Mouse (Mus musculus): ENCODE measurements around the gene Eml2.
"Not testable (repeated sequence)": the region's sequence is repeated elsewhere in the genome, so short reads cannot be mapped to it uniquely, and the experiment has no call there.

Gene Eml2

DNA sequence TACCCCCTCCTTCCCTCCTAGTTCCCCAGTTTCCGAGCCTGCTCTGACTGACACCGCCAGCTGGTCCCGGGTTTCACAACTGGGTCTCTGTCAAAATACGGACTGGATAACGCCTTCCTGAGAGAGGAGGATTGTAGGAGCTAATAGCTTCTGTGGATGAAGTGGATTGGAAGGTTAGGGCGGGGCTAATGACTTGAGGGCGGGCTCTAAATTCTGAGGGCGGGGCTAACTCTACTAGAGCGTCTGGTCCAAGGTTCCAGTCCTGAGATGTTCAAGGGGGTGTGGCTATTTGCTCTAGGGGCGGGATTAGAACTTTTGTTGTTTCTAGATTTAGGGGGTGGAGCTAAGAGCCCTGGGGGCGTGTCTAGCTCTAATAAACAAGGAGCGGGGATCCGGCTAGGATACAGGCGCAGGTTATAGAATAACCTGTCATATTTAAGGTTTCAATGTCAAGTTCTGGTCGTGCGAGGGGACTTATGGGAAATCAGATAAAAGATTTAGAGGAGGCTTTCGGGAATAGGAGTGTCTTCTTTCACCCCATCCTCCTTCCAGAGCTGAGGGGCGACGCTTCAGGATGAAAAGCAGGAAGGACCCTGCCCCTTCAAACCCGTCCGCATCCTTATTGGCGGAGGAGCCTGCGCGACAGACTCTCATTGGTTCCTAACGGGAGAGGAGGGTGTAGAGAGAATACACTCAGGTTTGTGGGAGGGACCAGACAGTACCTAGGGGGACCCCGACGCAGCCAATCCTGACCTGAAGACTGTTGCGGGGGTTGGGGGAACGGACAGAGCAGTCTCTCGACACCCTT, at the start of gene Eml2:
Gene Eml2 (plus strand): TSS at position 714 of the 808 bp plus-strand sequence.
- in situ Hi-C loops (cut with MboI, MseI) = no loop called here

DNA sequence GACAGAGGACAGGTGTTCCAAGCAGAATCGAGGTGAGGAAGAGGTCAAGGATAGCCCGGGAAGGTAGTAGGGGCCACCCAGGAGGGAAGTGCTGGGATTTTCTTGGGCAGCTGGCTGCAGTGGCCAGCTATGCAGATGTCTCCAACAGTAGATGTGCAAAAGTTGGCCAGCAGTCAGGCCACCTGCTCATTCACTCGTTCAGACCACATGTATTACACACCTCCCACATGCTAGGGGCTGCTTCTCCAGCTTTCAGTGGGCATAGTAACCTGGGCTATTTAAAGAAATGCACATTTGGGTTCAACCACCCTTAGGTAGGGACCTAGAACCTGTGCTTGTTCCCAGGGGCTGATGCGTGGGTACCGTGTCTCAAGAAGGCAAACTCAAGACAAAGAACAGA, 48.5 kb upstream of the Eml2 start:
- in situ Hi-C loops (cut with MboI, MseI) = no loop called here

DNA sequence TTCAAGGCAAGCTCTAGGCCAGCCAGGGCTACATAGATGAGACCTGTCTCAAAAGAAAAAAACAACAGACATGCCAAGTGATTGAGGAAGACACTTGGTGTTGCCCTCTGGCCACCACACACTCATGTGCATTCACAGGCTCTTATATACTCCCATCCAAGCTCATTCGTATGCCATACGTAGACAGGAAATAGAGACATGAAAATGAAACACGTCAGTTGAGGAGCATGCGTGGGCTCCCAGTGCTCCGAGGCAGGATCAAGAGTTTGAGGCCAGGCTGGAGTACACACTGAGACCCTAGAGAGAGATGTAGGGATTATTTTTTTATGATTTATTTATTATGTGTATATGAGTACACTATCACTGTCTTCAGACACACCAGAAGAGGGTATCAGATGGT, 46.8 kb upstream of the Eml2 start:
- in situ Hi-C loops (cut with MboI, MseI) = no loop called here

DNA sequence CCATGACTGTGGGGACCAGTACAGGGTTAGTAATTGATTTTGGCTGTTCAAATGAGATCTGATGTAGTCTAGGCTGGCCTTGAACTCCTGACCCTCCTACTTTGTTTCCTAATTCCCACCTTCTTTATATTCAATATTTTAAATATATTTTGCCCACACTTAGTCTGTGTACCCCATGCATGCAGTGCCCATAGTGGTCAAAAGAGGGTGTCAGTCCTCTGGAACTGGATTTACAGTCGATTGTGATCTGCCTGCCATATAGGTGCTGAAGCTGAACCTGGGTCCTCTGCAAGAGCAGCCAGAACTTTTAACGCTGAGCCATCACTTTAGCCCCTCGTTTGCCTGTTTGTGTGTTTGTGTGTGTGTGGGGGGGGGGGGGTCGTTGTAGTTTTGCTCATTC, 45.6 kb upstream of the Eml2 start:
- in situ Hi-C loops (cut with MboI, MseI) = no loop called here

DNA sequence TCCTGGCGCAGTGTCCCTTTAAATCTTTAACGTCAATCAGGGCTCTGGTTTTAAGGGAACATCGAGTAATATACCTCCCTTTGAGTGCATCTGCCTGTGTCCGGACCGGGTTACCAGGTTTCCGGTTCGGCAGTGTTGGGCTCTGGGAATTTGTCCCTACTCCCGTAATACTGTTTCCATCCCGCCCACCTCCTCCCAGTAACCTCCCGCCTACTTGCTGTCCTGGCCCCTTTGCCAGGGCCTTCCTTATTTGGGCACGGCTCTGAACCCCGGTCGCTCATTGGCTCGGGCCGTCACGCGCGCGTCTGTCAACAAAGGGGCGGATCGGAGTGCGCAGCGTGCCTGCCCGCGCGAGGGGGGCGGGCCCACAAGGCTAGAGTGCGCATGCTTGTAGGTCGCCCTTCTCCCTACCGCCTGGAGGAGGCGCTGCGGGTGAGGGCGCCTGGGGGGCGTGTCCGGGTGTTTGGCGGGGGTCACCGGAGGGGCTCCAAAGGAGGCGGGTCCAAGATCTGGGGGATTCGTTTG, 44.8 kb upstream of the Eml2 start:
- in situ Hi-C loops (cut with MboI, MseI) = no loop called here

DNA sequence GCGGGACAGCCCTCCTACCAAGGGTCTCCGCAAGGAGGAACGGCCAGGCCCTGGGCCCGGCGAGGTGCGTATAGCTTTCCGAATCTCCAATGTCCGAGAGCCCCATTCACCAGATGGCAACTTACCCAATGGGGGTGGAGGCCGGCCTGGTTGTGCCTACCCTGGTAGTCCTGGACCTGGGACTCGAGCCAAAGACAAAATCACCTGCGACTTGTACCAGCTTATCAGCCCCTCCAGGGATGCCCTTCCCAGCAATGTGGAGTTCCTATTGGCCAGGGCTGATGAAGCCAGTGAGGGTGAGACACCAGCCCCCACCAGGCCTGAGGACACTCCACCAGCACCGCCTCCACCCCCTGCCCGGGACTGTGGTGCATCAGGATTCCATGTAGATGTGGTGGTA, 40.1 kb upstream of the Eml2 start:
- in situ Hi-C loops (cut with MboI, MseI) = no loop called here

DNA sequence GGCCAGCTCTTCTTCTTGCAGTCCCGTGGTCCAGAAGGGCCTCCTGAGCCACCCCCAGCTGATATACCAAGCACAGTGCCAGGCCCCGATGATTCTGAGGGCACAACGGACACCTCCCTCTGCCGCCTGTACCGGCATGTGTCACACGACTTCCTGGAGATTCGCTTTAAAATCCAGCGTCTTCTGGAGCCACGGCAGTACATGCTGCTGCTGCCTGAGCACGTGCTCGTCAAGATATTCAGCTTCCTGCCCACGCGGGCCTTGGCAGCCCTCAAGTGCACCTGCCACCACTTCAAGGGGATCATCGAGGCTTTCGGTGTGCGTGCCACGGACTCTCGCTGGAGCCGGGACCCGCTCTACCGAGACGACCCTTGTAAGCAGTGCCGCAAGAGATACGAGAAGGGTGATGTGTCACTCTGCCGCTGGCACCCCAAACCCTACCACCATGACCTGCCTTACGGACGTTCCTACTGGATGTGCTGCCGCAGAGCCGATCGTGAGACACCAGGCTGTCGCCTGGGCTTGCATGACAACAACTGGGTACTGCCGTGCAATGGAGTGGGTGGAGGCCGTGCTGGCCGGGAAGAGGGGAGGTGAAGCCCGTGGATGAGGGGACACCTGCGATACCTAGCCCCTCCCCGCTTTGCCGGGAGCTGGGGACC, 39.4 kb upstream of the Eml2 start:
- in situ Hi-C loops (cut with MboI, MseI) = no loop called here

DNA sequence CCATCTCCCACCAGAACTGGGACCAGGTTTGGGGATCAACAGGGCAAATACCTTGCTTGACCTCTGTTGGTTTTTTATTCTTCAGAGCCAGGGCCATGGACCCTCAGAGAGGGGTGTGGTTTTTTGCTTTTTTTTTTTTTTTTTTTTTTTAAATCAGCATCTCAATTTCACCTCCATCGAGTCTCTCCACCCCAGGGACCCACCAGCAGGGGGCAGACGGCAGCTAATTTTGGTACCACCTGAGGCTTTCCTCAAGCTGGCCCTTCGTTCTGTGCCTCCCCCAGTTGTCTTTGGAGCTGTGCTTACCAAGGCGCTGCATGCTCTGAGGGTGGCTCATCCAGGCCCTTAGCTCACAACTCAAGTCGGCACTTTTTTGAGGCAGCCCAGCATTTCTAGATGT, 38.8 kb upstream of the Eml2 start:
- in situ Hi-C loops (cut with MboI, MseI) = no loop called here

DNA sequence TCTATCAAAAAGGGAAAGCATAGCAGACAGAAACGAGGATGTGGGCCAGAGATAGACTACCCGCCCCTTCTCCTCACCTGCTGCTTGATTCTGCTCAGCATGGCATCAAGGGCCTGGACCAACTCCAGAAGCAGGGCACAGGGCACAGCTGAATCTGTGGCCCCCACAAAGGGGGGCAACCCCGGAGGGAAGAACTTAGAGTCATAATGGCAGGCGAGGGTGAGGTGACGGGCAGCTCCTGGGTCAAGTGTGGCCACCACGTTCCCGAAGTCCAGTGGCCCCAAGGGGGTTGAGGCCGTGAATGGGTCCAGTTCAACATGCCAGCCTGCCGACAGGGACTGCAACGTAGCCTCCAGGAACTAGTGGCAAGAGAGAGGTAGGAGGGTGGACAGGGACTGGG, 29.4 kb upstream of the Eml2 start:
- in situ Hi-C loops (cut with MboI, MseI) = no loop called here

DNA sequence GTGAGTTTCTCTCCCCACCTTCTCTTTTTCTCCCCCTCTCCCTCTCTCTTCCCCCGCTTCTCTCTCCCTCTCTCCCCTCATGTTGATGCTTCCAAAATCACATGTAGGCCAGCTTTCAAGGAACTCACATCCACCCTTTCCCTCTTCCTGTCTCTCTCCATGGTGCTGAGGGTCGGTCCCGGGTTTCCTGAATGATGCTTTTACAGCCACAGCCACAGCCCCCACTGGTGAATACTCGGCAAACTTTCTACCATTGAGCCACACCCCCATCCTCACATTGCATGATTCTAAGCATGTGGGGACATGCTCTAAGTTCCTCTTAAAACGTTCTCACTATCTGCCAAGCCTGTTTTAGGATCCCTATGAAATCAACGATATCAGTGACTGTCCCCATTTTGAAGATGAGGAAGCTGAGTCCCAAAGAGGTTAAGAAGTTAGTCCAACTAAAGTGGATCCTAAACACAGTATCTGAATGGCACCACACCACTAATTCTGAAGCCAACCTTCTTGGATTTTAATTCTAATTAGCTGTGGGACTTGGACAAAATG, 28.6 kb upstream of the Eml2 start:
- in situ Hi-C loops (cut with MboI, MseI) = no loop called here

DNA sequence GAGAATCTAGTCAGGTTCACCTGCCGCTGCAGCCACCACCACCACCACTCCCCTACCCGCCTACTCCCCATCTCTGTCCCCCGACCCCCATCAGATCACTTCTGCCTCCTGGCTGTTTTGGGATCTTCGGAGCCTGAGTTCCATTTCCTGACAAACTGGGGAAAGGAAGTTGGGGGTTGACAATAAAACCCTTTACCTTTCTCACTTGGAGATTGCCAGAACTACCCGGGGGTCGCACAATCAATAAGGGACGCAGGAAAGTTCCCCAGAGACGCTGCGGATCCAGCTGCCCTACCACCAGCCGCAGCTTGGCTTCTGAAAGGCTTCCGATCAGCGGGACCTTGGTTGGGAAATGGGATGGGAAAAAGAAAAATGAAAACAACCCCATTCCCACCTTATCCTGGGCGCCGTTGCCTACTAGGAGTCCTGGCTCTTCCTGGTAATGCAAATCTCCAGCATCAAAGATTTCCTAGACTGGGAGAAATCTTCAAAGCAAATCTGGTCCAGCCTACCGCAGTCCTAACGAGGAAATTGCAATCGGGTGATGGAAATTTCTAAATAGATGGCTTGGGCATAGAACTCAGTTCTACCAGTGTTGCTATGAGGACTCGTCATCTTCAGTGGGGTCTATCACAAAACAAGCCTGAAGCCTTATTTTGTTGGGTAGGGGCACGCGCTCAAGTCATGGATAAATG, 27.9 kb upstream of the Eml2 start:
- in situ Hi-C loops (cut with MboI, MseI) = no loop called here

DNA sequence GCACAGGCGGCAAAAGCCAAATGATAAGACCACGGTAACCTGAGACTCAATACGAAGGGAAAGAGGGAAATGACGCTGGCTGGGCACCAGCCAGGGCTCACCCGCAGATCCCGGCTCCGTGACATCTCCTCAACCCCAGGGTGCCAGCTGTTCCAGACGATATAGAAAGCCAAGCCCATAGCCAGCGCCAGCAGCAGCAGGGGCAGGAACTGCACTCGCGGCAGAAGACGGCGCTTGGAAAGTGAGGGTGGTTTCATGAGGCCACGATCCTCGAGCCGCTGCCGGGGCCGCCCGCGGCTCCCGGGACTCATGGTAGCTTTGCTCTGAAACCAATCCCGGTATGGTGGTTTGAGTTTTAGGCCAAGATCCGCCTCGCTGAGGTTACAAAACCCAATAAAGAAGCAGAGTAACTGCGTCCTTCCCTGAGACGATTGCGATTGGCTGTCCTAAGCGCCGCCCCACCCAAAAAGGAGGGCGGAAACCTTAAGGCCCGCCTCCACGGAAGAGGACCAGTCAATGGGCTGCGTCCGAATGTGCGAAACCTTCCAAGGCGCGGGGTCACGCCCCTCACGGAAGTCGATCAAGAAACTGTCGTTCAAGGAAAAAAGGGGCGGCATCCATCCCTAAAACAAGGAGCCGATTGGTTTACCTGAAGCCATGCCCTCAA, 27.2 kb upstream of the Eml2 start, which contains the start of gene Qpctl:
Gene Qpctl (minus strand): TSS at position 417 of the 667 bp plus-strand sequence.
- in situ Hi-C loops (cut with MboI, MseI) = no loop called here

DNA sequence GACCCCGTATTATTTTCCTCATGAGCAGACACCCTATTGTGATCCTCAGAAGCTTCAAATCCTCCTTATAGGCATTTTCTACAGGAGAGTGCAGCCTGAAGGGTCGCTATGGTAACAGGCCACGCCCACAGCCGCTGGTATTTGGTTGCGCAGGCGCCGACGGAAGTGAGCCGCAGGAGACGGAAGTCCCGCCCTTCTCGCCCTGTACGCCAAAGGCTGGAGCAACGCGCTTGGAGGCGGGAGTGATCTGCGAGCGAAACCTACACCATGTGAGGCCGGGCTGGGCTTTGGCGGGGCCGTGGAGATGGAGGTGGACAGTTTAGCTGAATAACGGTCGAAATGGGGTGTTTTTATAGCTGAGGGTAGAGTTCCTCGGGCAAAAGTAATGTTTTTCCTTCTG, 26.6 kb upstream of the Eml2 start, which contains the start of gene Snrpd2:
Gene Snrpd2 (plus strand): TSS at position 97 of the 400 bp plus-strand sequence.
- in situ Hi-C loops (cut with MboI, MseI) = no loop called here

DNA sequence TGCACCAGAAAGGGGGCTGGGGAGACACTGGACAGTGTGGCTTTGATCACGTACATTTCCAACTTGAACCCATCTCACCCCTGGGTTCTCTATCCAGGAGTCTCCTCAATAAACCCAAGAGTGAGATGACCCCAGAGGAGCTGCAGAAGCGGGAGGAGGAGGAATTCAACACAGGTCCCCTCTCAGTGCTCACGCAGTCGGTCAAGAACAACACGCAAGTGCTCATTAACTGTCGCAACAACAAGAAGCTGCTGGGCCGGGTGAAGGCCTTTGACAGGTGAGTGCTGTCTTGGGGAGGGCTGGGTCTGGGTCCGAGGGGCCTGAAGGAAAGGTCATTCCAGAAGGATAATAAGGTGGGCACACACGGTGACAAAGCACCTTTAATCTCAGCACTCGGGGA, 25.1 kb upstream of the Eml2 start:
- in situ Hi-C loops (cut with MboI, MseI) = not testable (repeated sequence)

DNA sequence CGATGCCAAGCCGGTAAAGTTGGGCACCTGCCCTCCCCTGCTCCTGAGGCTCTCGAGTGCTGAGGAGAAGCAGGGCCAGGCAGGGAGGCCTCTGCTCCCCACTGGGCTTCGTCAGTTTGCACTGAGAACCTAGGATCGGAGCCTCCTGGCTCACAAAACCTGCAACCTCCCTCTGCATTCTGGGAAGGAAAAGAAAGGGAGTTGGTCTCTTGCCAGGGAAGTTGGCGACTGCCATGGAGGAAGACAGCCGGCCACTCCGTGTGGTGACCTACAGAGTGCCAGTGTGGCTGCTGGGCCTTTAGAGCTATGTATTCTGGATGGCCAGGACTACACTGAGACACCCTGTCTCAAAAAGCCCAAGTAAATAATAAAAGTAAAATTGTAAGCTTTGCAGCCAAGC, 21.4 kb upstream of the Eml2 start:
- in situ Hi-C loops (cut with MboI, MseI) = no loop called here

DNA sequence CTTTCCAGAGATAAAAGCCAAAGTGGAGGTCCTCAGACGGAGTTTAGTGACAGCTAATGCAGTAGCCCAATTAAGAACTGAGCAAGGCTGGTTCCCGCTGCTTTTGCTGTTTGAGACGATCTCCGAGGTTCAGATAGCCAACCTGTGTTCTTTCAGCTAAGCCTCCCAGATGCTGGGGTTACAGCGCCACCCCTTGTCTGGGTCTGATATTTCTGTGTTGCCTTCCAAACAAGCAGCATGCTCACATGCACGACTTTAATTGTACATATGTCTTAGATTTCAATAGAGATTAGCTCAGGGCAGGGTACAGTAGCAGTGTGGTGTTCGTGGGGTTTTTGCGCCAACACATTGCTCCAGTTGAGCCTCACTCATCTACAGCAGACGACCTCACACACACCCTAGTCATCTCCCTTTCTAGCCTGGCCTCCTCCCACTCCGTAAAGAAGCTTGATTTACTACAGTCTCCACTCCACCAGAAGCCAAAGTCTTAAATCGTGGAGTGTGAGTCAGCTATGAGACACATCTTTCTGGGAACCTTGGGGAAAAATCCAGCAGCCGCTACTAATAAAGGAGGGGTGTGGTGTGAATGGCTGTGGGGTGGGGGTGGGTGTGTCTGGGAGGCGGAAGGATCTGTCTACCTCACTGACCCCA, 20.3 kb upstream of the Eml2 start:
- in situ Hi-C loops (cut with MboI, MseI) = no loop called here

DNA sequence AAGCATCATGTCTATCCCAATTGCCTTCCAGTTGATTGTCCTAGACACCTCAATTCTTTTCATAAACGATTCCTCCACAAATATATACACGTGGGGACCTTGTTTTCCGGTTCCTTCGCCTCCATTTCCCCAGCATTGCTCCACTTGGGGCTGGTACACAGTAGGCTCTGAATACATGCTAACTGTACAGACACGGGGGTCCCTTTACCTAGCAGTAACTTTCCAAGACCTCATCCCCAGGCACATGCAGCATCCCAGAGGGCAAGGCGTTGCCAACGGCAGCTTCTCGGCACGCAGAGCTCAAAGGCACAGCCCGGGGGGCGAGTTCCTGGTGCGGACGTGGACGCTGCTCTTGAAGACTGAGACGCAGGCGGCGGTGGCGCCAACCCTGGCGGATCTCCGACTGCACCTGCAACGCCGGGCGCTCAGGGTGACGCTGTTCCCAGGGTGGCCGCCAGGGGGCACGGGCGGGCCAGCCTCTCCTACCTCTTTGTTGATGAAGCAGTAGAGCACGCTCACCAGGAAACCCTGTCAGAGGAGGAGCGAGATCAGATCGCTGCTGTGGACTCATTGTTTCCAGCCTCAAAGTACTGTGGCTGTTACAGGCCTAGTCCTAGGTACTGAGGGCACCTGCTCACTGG, 18.9 kb upstream of the Eml2 start:
- in situ Hi-C loops (cut with MboI, MseI) = no loop called here

DNA sequence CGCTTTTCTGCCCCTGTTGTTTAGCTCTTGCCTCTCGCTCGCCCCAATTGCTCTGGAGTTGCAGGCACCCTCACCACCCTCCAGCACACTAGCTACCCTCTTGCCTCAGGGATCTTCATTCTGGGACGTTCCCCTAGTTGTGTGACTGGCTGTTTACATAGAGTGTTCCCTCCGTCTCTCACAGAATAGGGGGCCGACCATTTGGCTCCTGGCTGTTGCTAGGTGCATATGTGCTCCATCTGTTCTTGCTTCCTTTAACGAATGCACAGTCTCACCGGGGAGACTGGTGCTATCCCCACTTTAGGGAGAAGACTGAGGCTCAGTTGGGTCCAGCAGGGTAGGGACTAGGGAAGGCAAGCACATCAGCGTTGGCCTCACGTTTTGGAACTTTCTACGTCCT, 17.6 kb upstream of the Eml2 start:
- in situ Hi-C loops (cut with MboI, MseI) = no loop called here

DNA sequence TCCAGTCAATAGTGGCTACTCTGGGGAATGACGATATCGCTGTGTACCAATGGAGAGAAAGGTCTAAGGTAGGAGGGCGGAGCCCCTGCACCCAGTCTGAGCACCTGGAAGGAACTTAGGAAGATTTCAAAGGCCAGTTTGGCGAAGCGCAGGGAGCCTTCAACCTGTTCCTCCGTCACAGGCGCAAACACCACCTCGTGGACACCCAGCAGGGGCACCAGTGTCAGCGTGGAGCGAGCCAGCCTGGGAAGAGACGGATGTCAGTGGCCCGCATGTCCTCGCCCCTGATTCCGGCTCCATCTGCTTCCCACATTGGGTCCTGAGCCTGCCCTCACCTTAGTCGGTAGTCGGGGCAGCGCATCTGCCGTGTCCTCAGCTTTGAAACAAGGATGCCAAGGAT, 16.8 kb upstream of the Eml2 start:
- in situ Hi-C loops (cut with MboI, MseI) = no loop called here

DNA sequence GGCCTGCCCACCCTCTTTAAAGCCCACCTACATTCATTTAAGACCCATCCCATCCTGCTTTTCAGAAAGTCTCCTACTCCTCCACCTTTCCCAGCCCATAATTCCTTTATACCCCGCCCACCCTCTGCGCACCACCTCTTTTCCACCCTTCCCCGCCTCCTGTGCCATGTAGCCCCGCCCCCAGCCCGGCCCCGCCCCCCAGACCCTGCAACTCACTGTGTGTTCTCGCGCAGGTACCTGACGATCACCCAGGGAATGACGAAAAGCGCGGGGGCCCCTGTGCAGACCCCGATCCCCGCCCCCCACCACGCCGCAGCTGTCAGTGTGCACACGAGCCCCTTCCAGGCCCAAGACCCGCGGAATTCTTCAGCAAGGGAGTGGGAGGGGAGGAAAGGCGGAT, 16.1 kb upstream of the Eml2 start:
- in situ Hi-C loops (cut with MboI, MseI) = no loop called here

DNA sequence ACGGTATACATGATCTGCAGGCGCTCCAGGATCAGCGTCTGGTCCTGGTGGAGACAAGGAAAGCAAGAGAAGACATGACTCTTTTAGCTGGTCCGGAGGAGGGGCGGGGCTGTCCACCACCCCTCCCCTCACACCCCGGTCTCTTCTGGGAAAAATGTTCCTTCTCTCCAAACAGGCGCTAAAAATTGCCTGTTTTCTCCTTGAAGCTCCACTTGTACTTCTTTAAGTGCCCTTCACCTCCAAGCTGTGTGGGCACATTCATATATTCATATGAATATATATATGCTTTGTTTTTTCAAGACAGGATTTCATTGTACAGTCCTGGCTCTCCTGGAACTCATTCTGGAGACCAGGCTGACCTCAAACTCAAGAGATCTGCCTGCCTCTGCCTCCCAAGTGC, 13.3 kb upstream of the Eml2 start:
- in situ Hi-C loops (cut with MboI, MseI) = no loop called here

Measured in regulatory T cell (primary cell).